Mouse (Mus musculus) left cerebral cortex, postnatal 36 days (tissue): Measurements from ENCODE around the gene Psg16. TPM values are rescaled to one million over a fixed set of nuclear protein-coding genes. Genes with fewer than 3 reads are reported as not detected.
"Not testable (repeated sequence)": the region's sequence is repeated elsewhere in the genome, so short reads cannot be mapped to it uniquely, and the experiment has no call there.

Experiments
- DNase-seq, 2 experiments: peaks; one replicate each; pipeline ENCODE4 v3.0.0; 2021 to 2022; ENCODE audit warnings: low spot score in 2 of 2, mixed read lengths in 1 of 2
- intact Hi-C: fragments of 180-260 bp; cut with DNase I; formaldehyde crosslinking; loops from one replicate; pipeline ENCODE4 v1.15.1; 2025
- total RNA-seq, 2 experiments: library from RNA; stranded (reverse); gene quantifications; 2 replicates each; pipeline ENCODE4 v1.2.3; 2021

The Psg16 gene
- total RNA-seq, 2 experiments from 2014 or later: 4.1 to 6.3 TPM

DNA sequence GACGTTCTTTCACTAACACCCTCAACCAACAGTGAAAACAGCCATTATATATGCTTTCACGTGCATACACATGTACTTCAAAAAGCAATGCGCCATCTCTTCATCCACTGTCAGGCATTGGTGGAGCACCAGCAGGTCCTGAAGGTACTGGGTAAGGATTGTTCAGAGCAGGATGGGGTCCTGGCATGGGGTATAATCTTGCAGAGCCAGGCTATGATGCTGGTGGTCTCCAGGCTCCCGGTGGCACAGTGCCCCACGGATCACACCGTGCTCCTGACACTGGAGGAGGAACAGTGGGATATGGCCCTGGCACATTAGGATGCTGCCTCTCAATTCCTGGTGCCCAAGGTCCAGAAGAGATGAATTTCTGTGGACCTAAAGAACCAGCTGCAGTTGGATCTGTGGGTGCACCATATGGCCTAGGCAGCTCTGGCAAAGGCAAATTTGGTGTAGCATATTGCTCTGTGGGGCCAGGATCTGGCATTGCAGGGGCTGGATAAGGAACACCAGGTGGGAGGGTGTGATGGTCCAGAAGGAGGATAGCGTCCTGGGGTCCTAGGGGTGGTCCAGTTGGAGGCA is 4.3 kb downstream of the Psg16 start:
- DNase-seq: no peak
- intact Hi-C loops: loop anchor here (10.0 kb wide), 2 partner anchors 1607 to 1787 kb away; partner anchors contain the start of gene Psg20

DNA sequence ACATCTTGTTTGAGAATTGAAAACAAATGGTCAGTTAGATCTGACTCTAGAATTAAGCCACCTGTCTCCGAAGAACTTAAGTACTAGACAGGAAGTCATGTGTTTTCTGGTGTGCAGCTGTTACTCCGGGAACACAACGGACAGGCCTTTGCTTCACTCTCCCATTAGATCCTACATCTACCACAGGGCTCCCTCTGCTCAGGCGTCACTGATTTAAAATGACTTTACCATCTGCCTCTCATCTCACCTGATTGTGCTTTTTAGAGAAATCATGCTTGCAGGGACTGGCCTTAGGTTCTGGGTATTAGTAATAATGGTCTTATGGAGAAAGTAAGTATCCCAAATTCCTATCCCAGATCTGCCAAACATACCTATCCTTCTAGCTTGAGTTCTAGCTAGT is 8.9 kb downstream of the Psg16 start:
- no peak for DNase-seq
- intact Hi-C loops: no loop called here

DNA sequence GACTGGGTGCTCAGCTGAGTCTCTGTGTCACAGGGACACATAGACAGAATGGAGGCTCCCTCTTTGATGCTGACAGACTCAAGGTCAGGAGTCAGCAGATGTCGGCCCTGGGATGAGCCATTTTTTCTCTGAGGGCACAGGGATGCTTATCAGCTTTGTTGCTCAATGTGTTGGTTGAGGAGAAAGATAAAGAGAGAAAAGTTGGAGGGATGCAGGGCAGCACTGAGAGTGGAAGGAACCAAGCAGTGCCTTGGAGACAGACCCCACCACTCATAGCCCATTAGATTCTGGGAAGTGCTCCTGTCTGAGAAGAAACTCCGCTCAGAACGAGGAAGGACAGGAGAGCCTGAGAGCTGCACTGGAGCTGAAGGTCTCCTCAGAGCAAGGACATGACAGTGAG is 13.9 kb downstream of the Psg16 start:
- DNase-seq: no peak
- intact Hi-C loops: no loop called here

DNA sequence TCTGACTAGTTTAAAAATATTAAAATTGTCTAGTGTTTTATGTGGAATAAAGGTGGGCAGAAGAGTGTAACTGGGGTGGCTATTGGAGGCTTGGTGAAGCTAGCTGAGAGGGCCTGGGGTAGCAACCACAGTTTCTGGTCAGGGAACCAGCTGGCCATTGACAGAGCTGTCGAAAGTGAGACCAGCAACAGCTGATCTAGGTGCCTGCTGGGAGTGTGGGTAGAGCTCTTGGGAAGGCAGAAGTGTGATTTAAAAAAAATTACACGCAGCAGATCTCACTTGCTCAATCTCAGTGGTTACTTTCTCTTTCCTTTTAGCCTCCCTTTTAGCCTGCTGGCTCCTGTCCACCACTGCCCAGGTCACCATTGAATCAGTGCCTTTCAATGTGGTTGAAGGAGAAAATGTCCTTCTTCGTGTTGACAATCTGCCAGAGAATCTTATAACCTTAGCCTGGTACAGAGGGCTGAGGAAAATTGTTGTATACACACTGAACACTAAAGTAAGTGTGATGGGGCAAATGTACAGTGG is 16.3 kb downstream of the Psg16 start:
- intact Hi-C loops: no loop called here
- no peak for DNase-seq

DNA sequence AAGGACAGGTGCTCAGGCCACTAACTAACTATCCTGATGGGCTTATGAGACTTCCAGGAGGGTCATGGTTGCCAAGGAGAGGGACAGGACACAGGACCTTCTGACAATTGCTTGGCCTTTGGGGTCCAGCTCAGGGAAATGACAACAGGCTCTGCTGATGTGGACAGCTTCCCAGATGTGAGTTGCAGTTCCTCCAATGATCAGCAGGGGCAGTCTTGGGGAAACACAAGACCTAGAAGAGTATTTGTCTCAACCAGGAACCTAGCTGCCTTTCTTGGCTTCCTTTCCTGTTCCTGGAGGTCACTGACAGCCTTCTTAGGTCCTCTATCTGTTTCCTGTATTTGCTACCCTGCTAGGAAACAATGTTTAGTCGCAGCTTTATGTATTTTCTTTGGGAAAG is 17.4 kb downstream of the Psg16 start:
- no peak for DNase-seq
- intact Hi-C loops: no loop called here

DNA sequence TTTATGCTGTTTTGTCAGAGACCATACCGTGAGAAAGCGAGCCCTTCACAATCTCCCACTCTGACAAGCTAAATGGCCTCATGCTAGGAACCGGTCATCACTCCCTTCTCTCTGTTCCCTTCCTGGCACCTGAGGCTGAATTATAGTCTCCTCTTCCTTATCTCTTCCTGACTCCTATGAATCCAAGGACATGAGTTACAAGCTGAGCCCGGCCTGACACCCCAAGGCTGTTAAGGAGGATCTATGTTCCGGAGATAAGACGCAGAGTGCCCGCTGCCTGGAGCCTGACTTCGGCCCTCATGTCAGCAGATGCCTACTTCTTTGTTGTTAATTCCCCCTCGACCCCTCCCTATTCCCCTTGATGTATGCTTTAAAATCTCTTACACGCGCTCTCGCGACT is 27.8 kb downstream of the Psg16 start:
- intact Hi-C loops: not testable (repeated sequence)

DNA sequence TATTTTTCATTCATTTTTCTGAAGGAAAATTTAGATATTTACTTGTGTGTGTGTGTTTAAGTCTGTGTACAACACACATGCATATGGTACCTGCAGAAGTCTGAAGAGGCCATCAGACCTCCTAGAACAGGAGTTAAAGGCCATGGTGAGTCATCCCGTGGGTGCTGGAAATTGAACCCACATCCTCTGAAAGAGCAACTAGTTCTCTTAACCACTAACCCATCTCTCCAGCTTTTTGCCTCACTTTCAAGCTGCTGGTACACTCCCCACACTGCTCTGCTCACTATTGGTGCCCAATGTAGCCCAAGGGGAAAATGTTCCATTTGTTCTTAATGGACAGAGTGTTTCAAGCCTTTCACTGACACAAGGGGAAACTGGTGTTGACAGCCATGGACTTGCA is 61.5 kb downstream of the Psg16 start:
- no peak for DNase-seq
- intact Hi-C loops: no loop called here

More for the DNA sequence above, 27.8 kb downstream of the Psg16 start:
- not testable (repeated sequence) for DNase-seq

DNA sequence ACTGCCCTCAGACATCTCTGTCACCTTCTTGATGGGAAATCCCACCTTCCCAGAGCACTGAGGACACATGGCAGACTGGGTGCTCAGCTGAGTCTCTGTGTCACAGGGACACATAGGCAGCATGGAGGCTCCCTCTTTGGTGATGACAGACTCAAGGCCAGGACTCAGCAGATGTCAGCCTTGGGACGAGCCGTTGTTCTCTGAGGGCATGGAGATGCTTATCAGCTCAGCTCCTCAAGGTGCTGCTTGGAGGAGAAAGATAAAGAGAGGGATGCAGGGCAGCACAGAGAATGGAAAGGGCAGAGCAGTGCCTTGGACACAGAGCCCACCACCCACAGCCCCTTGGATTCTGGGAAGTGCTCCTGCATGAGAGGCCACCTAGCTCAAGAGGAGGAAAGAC is 76.1 kb downstream of the Psg16 start, which contains the start of gene Ceacam3:
TSS of gene Ceacam3 (plus strand) at position 352 of the 400 bp plus-strand sequence.
- intact Hi-C loops: no loop called here
- no peak for DNase-seq

DNA sequence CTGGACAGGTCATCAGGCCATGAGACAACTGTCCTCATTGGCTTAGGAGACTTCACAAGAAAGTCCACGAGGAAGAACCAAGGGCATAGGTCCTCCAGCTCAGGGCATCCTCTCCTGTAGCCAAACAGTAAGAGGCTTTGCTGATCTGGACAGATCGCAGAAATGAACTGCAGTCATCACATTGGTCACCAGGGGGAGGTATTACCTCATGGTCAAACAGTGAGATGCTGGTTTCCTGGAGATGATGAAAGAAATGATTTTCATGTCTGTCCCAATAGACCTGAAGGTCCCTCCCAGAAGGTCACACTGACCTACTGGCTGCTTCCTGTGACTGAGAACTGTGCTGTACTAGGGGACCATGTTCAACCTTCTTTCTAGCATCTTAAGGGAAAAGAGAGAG is 81.8 kb downstream of the Psg16 start:
- no peak for DNase-seq
- intact Hi-C loops: no loop called here

DNA sequence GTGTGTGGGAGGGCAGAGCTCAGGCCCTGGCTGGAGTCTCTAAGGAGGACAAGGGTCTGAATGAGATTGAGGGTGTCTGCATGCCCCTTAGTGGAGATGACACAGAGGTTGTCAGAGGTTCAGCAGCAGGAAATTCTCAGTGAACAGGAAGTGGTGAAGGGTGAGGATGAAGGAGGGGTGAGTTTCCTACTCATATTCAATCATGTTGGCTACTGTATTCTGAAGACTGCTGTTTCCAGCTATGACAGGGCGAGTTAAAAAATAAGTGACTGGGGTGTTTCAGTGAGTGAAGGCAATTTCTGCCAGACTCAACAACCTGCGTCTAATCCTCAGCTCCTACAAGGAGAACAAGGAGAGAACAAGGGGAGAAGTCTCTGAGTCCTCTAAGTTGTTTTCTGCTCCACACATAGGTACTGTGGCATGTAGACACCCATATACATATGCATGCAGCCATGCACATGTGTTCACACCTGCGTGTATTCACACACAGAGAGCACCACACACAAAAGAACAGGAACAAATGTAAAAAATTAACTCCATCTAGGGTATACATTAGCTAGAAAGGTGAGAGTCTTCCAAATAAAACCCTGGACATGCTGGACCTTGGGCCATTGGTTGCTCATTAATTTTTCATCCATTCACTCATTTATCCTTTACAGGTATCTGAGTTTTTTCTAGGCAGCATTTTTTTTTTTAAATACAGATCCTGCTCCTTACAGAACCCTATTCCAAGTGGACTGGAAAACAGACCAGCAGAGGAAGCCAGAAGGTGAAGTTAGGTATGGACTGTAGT is 83.2 kb downstream of the Psg16 start:
- intact Hi-C loops: no loop called here
- no peak for DNase-seq

DNA sequence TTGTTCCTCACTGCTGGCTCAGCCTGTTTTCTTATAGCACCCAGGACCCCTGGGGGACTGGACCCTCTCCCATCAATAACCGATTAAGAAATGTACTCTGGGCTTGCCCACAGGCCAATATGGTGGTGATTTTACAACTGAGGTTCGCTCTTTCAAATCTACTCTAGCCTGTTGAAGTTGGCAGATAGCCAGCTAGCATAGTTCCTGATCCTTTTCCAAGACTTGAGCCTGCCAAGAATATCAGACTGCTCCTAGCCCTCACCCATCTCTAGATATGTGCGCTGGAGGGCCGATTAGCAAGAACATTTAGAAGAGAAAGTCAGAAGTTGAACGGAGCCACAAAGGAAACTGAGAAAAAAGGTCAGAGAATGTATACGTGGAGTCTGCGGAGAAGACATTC is 85.2 kb downstream of the Psg16 start:
- intact Hi-C loops: no loop called here
- DNase-seq: no peak

DNA sequence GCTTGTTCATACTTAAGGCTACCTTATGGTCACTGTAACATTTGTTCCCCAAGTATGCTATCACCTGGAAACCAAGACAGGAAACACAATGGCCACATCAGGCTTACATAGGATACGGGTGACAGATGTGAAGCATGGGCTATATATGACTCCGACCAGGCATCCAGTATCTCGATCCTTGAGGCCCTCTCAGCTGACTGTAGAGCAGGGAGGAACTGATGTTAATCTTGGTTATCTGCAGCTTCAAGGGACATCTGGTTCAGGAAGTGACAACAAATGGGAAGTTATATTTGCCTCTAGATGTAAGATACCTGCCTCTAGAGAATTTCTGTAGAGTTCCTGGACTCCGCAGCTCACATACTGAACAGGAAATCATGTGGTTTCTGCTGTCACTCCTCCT is 98.0 kb downstream of the Psg16 start:
- no peak for DNase-seq
- intact Hi-C loops: no loop called here

Other genes starting within 250 kb of the Psg16 start
- gene Prkd2, start 231.1 kb upstream of the Psg16 start, total RNA-seq: 1 to 10 TPM; 3.1 to 7.1 TPM
- gene Dact3, start 198.7 kb upstream of the Psg16 start, total RNA-seq: 100 to 1,000 TPM; 179 to 210 TPM
- gene Gng8, start 182.3 kb upstream of the Psg16 start, total RNA-seq: 1 to 10 TPM; 2.8 to 4.0 TPM
- gene Ptgir, start 167.6 kb upstream of the Psg16 start, total RNA-seq: under 1 TPM in 1 of 2 experiments, not detected in 1; 0.10 TPM
- 1,000 to 10,000 TPM; 1,705 to 2,029 TPM for gene Calm3, start 149.9 kb upstream of the Psg16 start, total RNA-seq
- 100 to 1,000 TPM; 249 to 288 TPM for gene Pnmal2, start 129.4 kb upstream of the Psg16 start, total RNA-seq
- 100 to 1,000 TPM; 109 to 111 TPM for gene Pnmal1, start 114.4 kb upstream of the Psg16 start, total RNA-seq
- 10 to 100 TPM; 59.7 to 61.7 TPM for gene Gm42372, start 91.0 kb upstream of the Psg16 start, total RNA-seq
- 1 to 10 TPM; 2.1 to 2.3 TPM for gene Ccdc8, start 81.3 kb upstream of the Psg16 start, total RNA-seq
- 100 to 1,000 TPM; 159 to 168 TPM for gene Ppp5c, start 46.1 kb upstream of the Psg16 start, total RNA-seq
- 10 to 100 TPM in 1 of 2 experiments, 1 to 10 TPM in 1; 6.8 to 16.0 TPM for gene Hif3a, start 11.6 kb upstream of the Psg16 start, total RNA-seq
- gene Ceacam3, start 76.2 kb downstream of the Psg16 start, total RNA-seq: not detected
- gene Psg29, start 129.4 kb downstream of the Psg16 start, total RNA-seq: not detected